Mouse (Mus musculus) ovary, postnatal 10 days (tissue): Measurements from ENCODE around the gene Gnl3l.

Source experiments
- DNase-seq: peaks from one replicate; pipeline ENCODE4 v3.0.0; 2022; ENCODE audit warnings: low spot score

Gene Gnl3l

GRCm38 (mm10) chrX:151016938-151017877 is at the start of gene Gnl3l:
Gene Gnl3l, minus strand, starts transcription at chrX:151017322.
- peak; percentile 45 for DNase-seq

GRCm38 (mm10) chrX:151066071-151066666 is 49.0 kb upstream of the Gnl3l start:
- no peak for DNase-seq

- DNase-seq, result no peak
Observed at GRCm38 (mm10) chrX:151061615-151062299, 44.6 kb upstream of the Gnl3l start.

- DNase-seq, result no peak
Observed at GRCm38 (mm10) chrX:151059346-151059745, 42.2 kb upstream of the Gnl3l start.

- no peak for DNase-seq
Observed at GRCm38 (mm10) chrX:151055559-151055958, 38.4 kb upstream of the Gnl3l start.

GRCm38 (mm10) chrX:151054489-151054888 is 37.4 kb upstream of the Gnl3l start:
- DNase-seq, result no peak

GRCm38 (mm10) chrX:151050337-151050736 is 33.2 kb upstream of the Gnl3l start:
- no peak for DNase-seq

GRCm38 (mm10) chrX:151049661-151050215 is 32.6 kb upstream of the Gnl3l start:
- DNase-seq, result no peak

- DNase-seq, result peak; percentile 10
Observed at GRCm38 (mm10) chrX:151047431-151048058, 30.4 kb upstream of the Gnl3l start.

- peak; percentile 53 for DNase-seq
Observed at GRCm38 (mm10) chrX:151046777-151047430, 29.8 kb upstream of the Gnl3l start.

- DNase-seq, result no peak
Observed at GRCm38 (mm10) chrX:151046321-151046720, 29.2 kb upstream of the Gnl3l start.

GRCm38 (mm10) chrX:151045850-151046249 is 28.7 kb upstream of the Gnl3l start, which contains the start of gene Fgd1:
Gene Fgd1, plus strand, starts transcription at chrX:151046150.
- no peak for DNase-seq

GRCm38 (mm10) chrX:151041223-151041622 is 24.1 kb upstream of the Gnl3l start:
- no peak for DNase-seq

- DNase-seq, result no peak
Observed at GRCm38 (mm10) chrX:151031400-151031799, 14.3 kb upstream of the Gnl3l start.

GRCm38 (mm10) chrX:151018798-151019197 is 1.7 kb upstream of the Gnl3l start:
- no peak for DNase-seq

- no peak for DNase-seq
Observed at GRCm38 (mm10) chrX:151017897-151018296, 775 bp upstream of the Gnl3l start.

- no peak for DNase-seq
Observed at GRCm38 (mm10) chrX:150996775-150997174, 20.3 kb downstream of the Gnl3l start.

- DNase-seq, result no peak
Observed at GRCm38 (mm10) chrX:150981621-150982020, 35.5 kb downstream of the Gnl3l start.

- no peak for DNase-seq
Observed at GRCm38 (mm10) chrX:150975424-150975823, 41.7 kb downstream of the Gnl3l start.

- DNase-seq, result no peak
Observed at GRCm38 (mm10) chrX:150963027-150963426, 54.1 kb downstream of the Gnl3l start.

- no peak for DNase-seq
Observed at GRCm38 (mm10) chrX:150960702-150961101, 56.4 kb downstream of the Gnl3l start.
